Mouse (Mus musculus) G1E (cell line): ENCODE data around the gene Krtap1-3. TPM values are rescaled to one million over a fixed set of nuclear protein-coding genes. Genes with fewer than 3 reads are reported as not detected.

Experiments used
- ATAC-seq: 2 replicates; pipeline ENCODE4 v1.8.0; 2016; ENCODE audit warnings: mild to moderate bottlenecking; ENCODE audit not compliant: insufficient number of reproducible peaks, poor library complexity, low FRiP score, severe bottlenecking; ENCODE audit errors: extremely low read depth
- DNase-seq: peaks from one replicate; pipeline ENCODE4 v3.0.0; 2012; ENCODE audit warnings: low spot score
- H3K27me3 ChIP-seq: 2 replicates; pipeline ENCODE4 v1.6.1; 2012; ENCODE audit warnings: mild to moderate bottlenecking, low read length, inconsistent platforms; ENCODE audit not compliant: insufficient read depth
- H3K36me3 ChIP-seq: replicated peaks from 2 replicates; pipeline ENCODE3; 2012; ENCODE audit warnings: mild to moderate bottlenecking, inconsistent platforms
- H3K4me1 ChIP-seq: 2 replicates; pipeline ENCODE4 v1.6.1; 2012; ENCODE audit warnings: low read depth, low read length, inconsistent platforms, mixed read lengths; ENCODE audit not compliant: insufficient read depth
- H3K4me3 ChIP-seq: 2 replicates; pipeline ENCODE4 v1.5.1; 2012; ENCODE audit warnings: low read depth, mild to moderate bottlenecking, inconsistent platforms, low read length, moderate library complexity, mixed read lengths
- H3K9me3 ChIP-seq: replicated peaks from 2 replicates; pipeline ENCODE4 v1.6.1; 2012; ENCODE audit warnings: inconsistent platforms
- CTCF ChIP-seq: IDR thresholded peaks from 2 replicates; pipeline ENCODE4 v1.5.1; 2012; ENCODE audit warnings: low read depth, low read length, inconsistent platforms, mixed read lengths
- GATA1 ChIP-seq: IDR thresholded peaks from 2 replicates; pipeline ENCODE4 v1.6.1; 2012; ENCODE audit warnings: borderline replicate concordance, low read length, inconsistent platforms, mixed read lengths
- GATA2 ChIP-seq: IDR thresholded peaks from 2 replicates; pipeline ENCODE4 v1.6.1; 2012; ENCODE audit warnings: low read depth, low read length, inconsistent platforms, borderline replicate concordance
- POLR2AphosphoS5 ChIP-seq: IDR thresholded peaks from 2 replicates; pipeline ENCODE4 v1.6.1; 2012; ENCODE audit warnings: low read depth, low read length, inconsistent platforms; ENCODE audit not compliant: insufficient replicate concordance
- TAL1 ChIP-seq: conservative IDR thresholded peaks from 2 replicates; pipeline ENCODE4 v1.6.1; 2012; ENCODE audit warnings: low read depth, low read length, inconsistent platforms, mixed read lengths
- polyA plus RNA-seq: library from polyadenylated mRNA; stranded (reverse); fragments of >175 nt; gene quantifications from 2 replicates; pipeline ENCODE4 v1.2.3, GENCODE M21; 2012
- total RNA-seq, 2 experiments: library from RNA; stranded (forward) in 1 of 2; stranded (reverse) in 1 of 2; fragments of 200-1000 nt in 1 of 2; fragments of >200 nt in 1 of 2; fragmentation: Nextera tagmentation in 1 of 2; gene quantifications; 2 replicates each; pipeline ENCODE4 v1.2.3; 2014 to 2017

Krtap1-3 gene
- total RNA-seq (2014; fragmentation: Nextera tagmentation) (not detected in 2 replicates), total RNA-seq (2017) (not detected in 2 replicates), polyA plus RNA-seq (not detected in 2 replicates)

DNA sequence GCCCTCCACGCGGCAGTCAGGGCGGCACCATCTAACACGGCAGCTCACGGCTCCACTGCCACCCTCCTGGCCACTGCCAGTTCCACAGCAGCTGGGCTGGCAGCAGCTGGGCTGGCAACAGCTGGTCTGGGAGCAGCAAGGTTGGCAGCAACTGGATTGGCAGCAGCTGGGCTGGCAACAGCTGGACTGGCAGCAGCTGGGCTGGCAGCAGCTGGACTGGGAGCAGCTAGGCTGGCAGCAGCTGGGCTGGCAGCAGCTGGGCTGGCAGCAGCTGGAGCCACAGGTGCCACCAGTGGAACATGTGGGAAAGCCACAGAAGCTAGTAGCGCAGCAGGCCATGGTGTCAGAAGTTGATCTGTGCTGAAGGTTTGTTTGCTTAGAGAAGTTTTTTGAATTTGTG, at the start of gene Krtap1-3:
TSS of gene Krtap1-3 (minus strand) at position 359 of the 400 bp plus-strand sequence.
- Histone ChIP-seq H3K4me1 (no peaks in the 10 kb centered on the region), H3K36me3 (no peaks in the 10 kb centered on the region), H3K4me3 (no peak within 1 kb of the TSS), H3K9me3 (peaks cover 11% of the 10 kb centered on the region), H3K27me3 (no peaks in the 10 kb centered on the region)
- TF ChIP-seq GATA1 (no peak), POLR2AphosphoS5 (no peak), TAL1 (no peak), GATA2 (no peak), CTCF (no peak)
- ATAC-seq (no peak), DNase-seq (no peak)

DNA sequence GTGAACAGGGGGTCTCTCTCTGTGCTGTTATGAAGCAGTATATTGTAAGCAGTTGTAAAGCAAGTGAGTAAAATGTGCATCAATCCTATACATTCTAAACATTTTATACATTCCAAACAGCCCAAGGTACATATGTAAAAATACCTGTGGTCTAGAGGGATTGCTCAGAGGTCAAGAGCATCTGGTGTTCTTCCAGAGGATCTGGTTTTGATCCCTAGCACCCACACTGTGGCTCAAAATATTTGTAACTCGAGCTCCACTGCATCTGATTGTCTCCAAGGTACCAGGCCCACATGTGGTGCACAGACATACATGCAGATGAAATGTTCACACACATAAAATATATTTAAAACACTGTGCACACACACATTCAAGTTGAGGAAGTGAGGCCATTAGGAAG, 49.8 kb upstream of the Krtap1-3 start:
- H3K9me3 ChIP-seq: peaks cover 18% of the 10 kb centered on the region
- H3K4me3 ChIP-seq: no peak overlapping the region
- no peak for TF ChIP-seq GATA2
- TF ChIP-seq CTCF: no peak
- TF ChIP-seq GATA1: no peak
- TF ChIP-seq TAL1: no peak
- no peak for TF ChIP-seq POLR2AphosphoS5
- H3K4me1 ChIP-seq: no peaks in the 10 kb centered on the region
- ATAC-seq (no peak), DNase-seq (no peak)
- no peaks in the 10 kb centered on the region for H3K27me3 ChIP-seq
- no peaks in the 10 kb centered on the region for H3K36me3 ChIP-seq

DNA sequence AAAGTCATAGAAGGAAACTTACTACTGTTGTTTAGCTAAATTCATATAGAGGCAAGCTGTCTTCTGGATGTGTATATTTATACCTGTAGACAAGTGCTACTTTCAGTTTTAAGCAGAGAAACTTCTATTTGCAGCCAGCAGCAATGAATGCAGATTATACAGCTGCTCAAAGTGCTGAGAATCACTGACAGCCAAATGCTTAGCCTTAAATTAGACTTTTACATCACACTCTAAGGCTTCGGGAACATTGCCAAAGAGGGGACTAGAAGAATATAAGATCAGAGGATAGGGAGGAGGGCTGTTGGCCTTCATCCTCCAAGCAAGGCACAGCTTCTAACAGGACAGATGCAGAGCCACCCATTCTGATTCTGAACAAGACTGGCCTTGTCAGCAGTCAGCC, 45.9 kb upstream of the Krtap1-3 start:
- H3K4me3 ChIP-seq: no peak overlapping the region
- H3K36me3 ChIP-seq: no peaks in the 10 kb centered on the region
- DNase-seq: no peak
- no peaks in the 10 kb centered on the region for H3K4me1 ChIP-seq
- peaks cover 17% of the 10 kb centered on the region for H3K9me3 ChIP-seq
- ATAC-seq: no peak
- TF ChIP-seq CTCF (no peak), GATA2 (no peak), TAL1 (no peak), GATA1 (no peak), POLR2AphosphoS5 (no peak)
- no peaks in the 10 kb centered on the region for H3K27me3 ChIP-seq

DNA sequence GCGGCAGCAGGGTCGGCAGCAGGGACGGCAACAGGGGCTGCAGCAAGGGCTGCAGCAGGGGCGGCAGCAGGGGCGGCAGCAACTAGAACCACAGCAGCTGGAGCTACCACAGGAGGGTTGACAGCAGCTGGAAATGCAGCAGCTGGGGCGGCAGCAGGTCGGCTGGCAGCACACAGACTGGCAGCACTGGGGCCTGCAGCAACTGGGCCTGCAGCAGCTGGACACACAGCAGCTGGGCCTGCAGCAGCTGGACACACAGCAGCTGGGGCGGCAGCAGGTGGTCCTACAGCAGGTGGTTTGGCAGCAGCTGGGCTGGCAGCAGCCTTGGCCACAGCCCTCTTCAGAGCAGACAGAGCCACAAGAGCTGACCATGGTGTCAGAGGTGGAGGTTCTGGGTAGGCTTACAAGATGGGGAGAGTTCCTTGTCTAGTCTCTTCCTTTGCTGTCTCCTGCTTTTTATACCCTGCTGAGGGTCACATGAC, 43.6 kb upstream of the Krtap1-3 start, which contains the start of gene Krtap4-2:
TSS of gene Krtap4-2 (minus strand) at position 432 of the 482 bp plus-strand sequence.
- TF ChIP-seq TAL1 (no peak), POLR2AphosphoS5 (no peak), CTCF (no peak), GATA2 (no peak)
- DNase-seq (no peak), ATAC-seq (no peak)
- Histone ChIP-seq H3K36me3 (no peaks in the 10 kb centered on the region), H3K27me3 (no peaks in the 10 kb centered on the region), H3K4me1 (no peaks in the 10 kb centered on the region), H3K9me3 (peaks cover 17% of the 10 kb centered on the region), H3K4me3 (no peak within 1 kb of the TSS)

DNA sequence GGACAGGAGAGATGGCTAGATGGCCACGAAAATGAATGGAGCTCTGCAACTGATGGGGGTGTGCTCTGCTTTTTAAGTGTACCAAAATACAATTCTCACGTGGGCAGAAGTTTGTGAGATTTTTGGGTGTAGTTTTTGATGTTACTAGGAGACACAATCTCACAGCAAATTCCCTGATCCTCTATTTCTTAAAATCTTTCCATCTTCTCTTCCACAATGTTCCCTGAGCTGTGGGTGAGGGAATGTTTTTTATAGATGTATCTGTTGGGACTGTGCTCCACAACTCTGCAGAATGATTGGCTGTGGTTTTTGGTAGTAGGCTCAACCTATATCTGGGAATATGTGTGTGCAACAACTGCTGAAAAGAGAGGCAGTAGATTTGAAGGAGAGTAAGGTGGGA, 42.2 kb upstream of the Krtap1-3 start:
- Histone ChIP-seq H3K36me3 (no peaks in the 10 kb centered on the region), H3K4me1 (no peaks in the 10 kb centered on the region), H3K9me3 (peaks cover 8% of the 10 kb centered on the region), H3K27me3 (no peaks in the 10 kb centered on the region), H3K4me3 (no peak overlapping the region)
- no peak for TF ChIP-seq CTCF
- TF ChIP-seq POLR2AphosphoS5: no peak
- no peak for TF ChIP-seq GATA1
- no peak for TF ChIP-seq GATA2
- no peak for TF ChIP-seq TAL1
- DNase-seq: no peak
- no peak for ATAC-seq

DNA sequence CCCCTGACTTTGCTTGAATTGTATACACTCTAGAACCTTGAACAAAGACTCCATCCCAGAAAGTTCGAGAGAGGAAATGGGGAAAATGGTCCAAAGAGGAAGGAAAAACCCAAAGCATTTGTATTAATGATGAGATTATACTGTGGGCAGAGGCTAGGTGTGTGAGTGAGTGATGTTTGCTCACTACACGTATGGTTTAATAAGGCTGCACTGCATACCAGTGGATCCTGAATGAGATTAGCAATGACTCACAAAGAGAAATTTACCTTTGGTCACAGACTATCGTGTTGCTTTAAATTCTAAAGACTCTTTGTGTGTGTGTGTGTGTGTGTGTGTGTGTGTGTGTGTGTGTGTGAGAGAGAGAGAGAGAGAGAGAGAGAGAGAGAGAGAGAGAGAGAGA, 39.8 kb upstream of the Krtap1-3 start:
- no peaks in the 10 kb centered on the region for H3K4me1 ChIP-seq
- peaks cover 12% of the 10 kb centered on the region for H3K9me3 ChIP-seq
- H3K36me3 ChIP-seq: no peaks in the 10 kb centered on the region
- TF ChIP-seq TAL1 (no peak), GATA2 (no peak), POLR2AphosphoS5 (no peak), GATA1 (no peak), CTCF (no peak)
- no peak for DNase-seq
- no peaks in the 10 kb centered on the region for H3K27me3 ChIP-seq
- no peak overlapping the region for H3K4me3 ChIP-seq
- ATAC-seq: no peak
